Mouse (Mus musculus): ENCODE measurements around the gene Dnajc11. TPM values are rescaled to one million over a fixed set of nuclear protein-coding genes. Genes with fewer than 3 reads are reported as not detected.

Gene Dnajc11
- polyA plus RNA-seq, 1 experiment from 2014 or later: 81.6 TPM

GRCm38 (mm10) chr4:151919135-151919840, 14.2 kb upstream of the Dnajc11 start:
- Histone ChIP-seq H3K9me3 (replicated peaks; ENCODE audit: control insufficient read depth, low read length, poor library complexity, severe bottlenecking) (no peaks in the 10 kb centered on the region), H3K9ac (ENCODE audit: low read depth, low read length) (no peak overlapping the region), H3K27ac (ENCODE audit: low read length) (no peak overlapping the region), H3K4me3 (ENCODE audit: low read depth, low read length) (no peak overlapping the region), H3K27me3 (ENCODE audit: control insufficient read depth, insufficient read depth, low read depth, low read length) (no peaks in the 10 kb centered on the region), H3K4me1 (ENCODE audit: control insufficient read depth, insufficient read depth, low read length) (peaks cover 8% of the 10 kb centered on the region), H3K4me2 (ENCODE audit: low read length) (no peak overlapping the region), H3K36me3 (ENCODE audit: control insufficient read depth, insufficient read depth, low read length) (no peaks in the 10 kb centered on the region)
- 76% methylated on average over 20 of the region's 20 CpGs for WGBS
- no peak for ATAC-seq

- H3K4me1 ChIP-seq (ENCODE audit: control insufficient read depth, insufficient read depth, low read length): peaks cover 8% of the 10 kb centered on the region
- no peaks in the 10 kb centered on the region for H3K36me3 ChIP-seq (ENCODE audit: control insufficient read depth, insufficient read depth, low read length)
- peak overlapping the region; percentile 48 for H3K9ac ChIP-seq (ENCODE audit: low read depth, low read length)
- WGBS: 22% methylated on average over 16 of the region's 16 CpGs
- H3K27ac ChIP-seq (ENCODE audit: low read length): no peak overlapping the region
- no peak for ATAC-seq
- no peaks in the 10 kb centered on the region for H3K9me3 ChIP-seq (replicated peaks; ENCODE audit: control insufficient read depth, low read length, poor library complexity, severe bottlenecking)
- no peaks in the 10 kb centered on the region for H3K27me3 ChIP-seq (ENCODE audit: control insufficient read depth, insufficient read depth, low read depth, low read length)
- H3K4me3 ChIP-seq (ENCODE audit: low read depth, low read length): peak overlapping the region; percentile 14; the same call in 1 of the 2 replicates
- peak overlapping the region; percentile 51 for H3K4me2 ChIP-seq (ENCODE audit: low read length)
Measured at GRCm38 (mm10) chr4:151919900-151920643, 13.4 kb upstream of the Dnajc11 start.

- WGBS: 90% methylated on average over 3 of the region's 3 CpGs
- no peaks in the 10 kb centered on the region for H3K36me3 ChIP-seq (ENCODE audit: control insufficient read depth, insufficient read depth, low read length)
- H3K4me1 ChIP-seq (ENCODE audit: control insufficient read depth, insufficient read depth, low read length): 0 out of 2 replicates have a peak, but pooled peaks cover 3% of the 10 kb centered on the region
- H3K9ac ChIP-seq (ENCODE audit: low read depth, low read length): no peak overlapping the region
- H3K9me3 ChIP-seq (replicated peaks; ENCODE audit: control insufficient read depth, low read length, poor library complexity, severe bottlenecking): no peaks in the 10 kb centered on the region
- no peak overlapping the region for H3K27ac ChIP-seq (ENCODE audit: low read length)
- H3K4me2 ChIP-seq (ENCODE audit: low read length): no peak overlapping the region
- H3K27me3 ChIP-seq (ENCODE audit: control insufficient read depth, insufficient read depth, low read depth, low read length): no peaks in the 10 kb centered on the region
- H3K4me3 ChIP-seq (ENCODE audit: low read depth, low read length): no peak overlapping the region
- no peak for ATAC-seq
Measured at GRCm38 (mm10) chr4:151922124-151922523, 11.4 kb upstream of the Dnajc11 start.

GRCm38 (mm10) chr4:151932576-151933504, 651 bp upstream of the Dnajc11 start:
- peak; percentile 78 for ATAC-seq
- no peak overlapping the region for H3K27ac ChIP-seq (ENCODE audit: low read length)
- H3K4me2 ChIP-seq (ENCODE audit: low read length): peak overlapping the region; percentile 44

GRCm38 (mm10) chr4:151934215-151934572, 703 bp downstream of the Dnajc11 start:
- peaks cover 16% of the 10 kb centered on the region for H3K4me1 ChIP-seq (ENCODE audit: control insufficient read depth, insufficient read depth, low read length)
- no peaks in the 10 kb centered on the region for H3K27me3 ChIP-seq (ENCODE audit: control insufficient read depth, insufficient read depth, low read depth, low read length)
- peak overlapping the region; percentile 94 for H3K4me2 ChIP-seq (ENCODE audit: low read length)
- H3K27ac ChIP-seq (ENCODE audit: low read length): no peak overlapping the region
- no peaks in the 10 kb centered on the region for H3K9me3 ChIP-seq (replicated peaks; ENCODE audit: control insufficient read depth, low read length, poor library complexity, severe bottlenecking)
- no peaks in the 10 kb centered on the region for H3K36me3 ChIP-seq (ENCODE audit: control insufficient read depth, insufficient read depth, low read length)
- ATAC-seq: no peak
- H3K9ac ChIP-seq (ENCODE audit: low read depth, low read length): peak overlapping the region; percentile 78
- H3K4me3 ChIP-seq (ENCODE audit: low read depth, low read length): peak overlapping the region; percentile 70
- WGBS: 1% methylated on average over 23 of the region's 23 CpGs

More at GRCm38 (mm10) chr4:151932576-151933504, 651 bp upstream of the Dnajc11 start:
- H3K9ac ChIP-seq (ENCODE audit: low read depth, low read length): peak overlapping the region; percentile 78; the same call in 1 of the 2 replicates
- H3K4me1 ChIP-seq (ENCODE audit: control insufficient read depth, insufficient read depth, low read length): peaks cover 16% of the 10 kb centered on the region
- WGBS: 80% methylated on average over 13 of the region's 13 CpGs
- H3K27me3 ChIP-seq (ENCODE audit: control insufficient read depth, insufficient read depth, low read depth, low read length): no peaks in the 10 kb centered on the region
- peak overlapping the region; percentile 70; the same call in 1 of the 2 replicates for H3K4me3 ChIP-seq (ENCODE audit: low read depth, low read length)
- no peaks in the 10 kb centered on the region for H3K36me3 ChIP-seq (ENCODE audit: control insufficient read depth, insufficient read depth, low read length)
- no peaks in the 10 kb centered on the region for H3K9me3 ChIP-seq (replicated peaks; ENCODE audit: control insufficient read depth, low read length, poor library complexity, severe bottlenecking)

GRCm38 (mm10) chr4:151937441-151937840, 4.0 kb downstream of the Dnajc11 start:
- H3K27me3 ChIP-seq (ENCODE audit: control insufficient read depth, insufficient read depth, low read depth, low read length): no peaks in the 10 kb centered on the region
- H3K4me2 ChIP-seq (ENCODE audit: low read length): no peak overlapping the region
- 92% methylated on average over 13 of the region's 13 CpGs for WGBS

GRCm38 (mm10) chr4:151938089-151938488, 4.6 kb downstream of the Dnajc11 start:
- Histone ChIP-seq H3K9me3 (replicated peaks; ENCODE audit: control insufficient read depth, low read length, poor library complexity, severe bottlenecking) (no peaks in the 10 kb centered on the region), H3K27ac (ENCODE audit: low read length) (no peak overlapping the region), H3K4me2 (ENCODE audit: low read length) (no peak overlapping the region), H3K27me3 (ENCODE audit: control insufficient read depth, insufficient read depth, low read depth, low read length) (no peaks in the 10 kb centered on the region), H3K9ac (ENCODE audit: low read depth, low read length) (no peak overlapping the region), H3K36me3 (ENCODE audit: control insufficient read depth, insufficient read depth, low read length) (no peaks in the 10 kb centered on the region), H3K4me3 (ENCODE audit: low read depth, low read length) (no peak overlapping the region), H3K4me1 (ENCODE audit: control insufficient read depth, insufficient read depth, low read length) (peaks cover 16% of the 10 kb centered on the region)
- WGBS: 93% methylated on average over 3 of the region's 3 CpGs
- ATAC-seq: no peak

More at GRCm38 (mm10) chr4:151937441-151937840, 4.0 kb downstream of the Dnajc11 start:
- no peak for ATAC-seq
- Histone ChIP-seq H3K4me1 (ENCODE audit: control insufficient read depth, insufficient read depth, low read length) (peaks cover 16% of the 10 kb centered on the region), H3K9me3 (replicated peaks; ENCODE audit: control insufficient read depth, low read length, poor library complexity, severe bottlenecking) (no peaks in the 10 kb centered on the region), H3K36me3 (ENCODE audit: control insufficient read depth, insufficient read depth, low read length) (no peaks in the 10 kb centered on the region), H3K4me3 (ENCODE audit: low read depth, low read length) (no peak overlapping the region), H3K9ac (ENCODE audit: low read depth, low read length) (no peak overlapping the region), H3K27ac (ENCODE audit: low read length) (no peak overlapping the region)

- Histone ChIP-seq H3K4me2 (ENCODE audit: low read length) (no peak overlapping the region), H3K27me3 (ENCODE audit: control insufficient read depth, insufficient read depth, low read depth, low read length) (no peaks in the 10 kb centered on the region), H3K9me3 (replicated peaks; ENCODE audit: control insufficient read depth, low read length, poor library complexity, severe bottlenecking) (no peaks in the 10 kb centered on the region), H3K27ac (ENCODE audit: low read length) (no peak overlapping the region), H3K4me1 (ENCODE audit: control insufficient read depth, insufficient read depth, low read length) (no peaks in the 10 kb centered on the region), H3K9ac (ENCODE audit: low read depth, low read length) (no peak overlapping the region), H3K36me3 (ENCODE audit: control insufficient read depth, insufficient read depth, low read length) (no peaks in the 10 kb centered on the region), H3K4me3 (ENCODE audit: low read depth, low read length) (no peak overlapping the region)
- no peak for ATAC-seq
- WGBS: 90% methylated on average over 11 of the region's 11 CpGs
Measured at GRCm38 (mm10) chr4:151946211-151946610, 12.7 kb downstream of the Dnajc11 start.
